Mouse (Mus musculus) stomach, embryonic 14.5 days (tissue): ENCODE measurements around the gene Fa2h. TPM values are rescaled to one million over a fixed set of nuclear protein-coding genes. Genes with fewer than 3 reads are reported as not detected.
A peak's percentile ranks its signal among the peaks of the same experiment; 100 is the strongest.

Source experiments
- ATAC-seq: fragments of 200-750 bp; cut with Nextera tagmentation; 2 replicates; pipeline ENCODE4 v1.8.0; 2017; ENCODE audit warnings: low read depth, moderate TSS enrichment; ENCODE audit not compliant: insufficient number of reproducible peaks, insufficient read depth, low FRiP score
- H3K27ac ChIP-seq: fragments of 300-500 bp; sonication (generic); 2 replicates; pipeline ENCODE4 v1.5.1; 2014; ENCODE audit warnings: mild to moderate bottlenecking, low read length, moderate library complexity, mixed read lengths
- H3K27me3 ChIP-seq: fragments of 300-500 bp; sonication (generic); 2 replicates; pipeline ENCODE4 v1.6.1; 2014; ENCODE audit warnings: low read length, control low read depth, mixed read lengths; ENCODE audit not compliant: control insufficient read depth, insufficient read depth
- H3K36me3 ChIP-seq: fragments of 300-500 bp; sonication (generic); 2 replicates; pipeline ENCODE4 v1.6.1; 2014; ENCODE audit warnings: mild to moderate bottlenecking, control low read depth, low read length, moderate library complexity, mixed read lengths; ENCODE audit not compliant: control insufficient read depth, insufficient read depth
- H3K4me1 ChIP-seq: fragments of 300-500 bp; sonication (generic); 2 replicates; pipeline ENCODE4 v1.6.1; 2014; ENCODE audit warnings: low read length, control low read depth, mixed read lengths; ENCODE audit not compliant: control insufficient read depth, insufficient read depth
- H3K4me2 ChIP-seq: fragments of 300-500 bp; sonication (generic); replicated peaks from 2 replicates; pipeline ENCODE4 v1.6.1; 2014; ENCODE audit warnings: low read depth, low read length, control low read depth
- H3K4me3 ChIP-seq: fragments of 300-500 bp; sonication (generic); 2 replicates; pipeline ENCODE4 v1.5.1; 2014; ENCODE audit warnings: low read depth, low read length, control low read depth
- H3K9ac ChIP-seq: fragments of 300-500 bp; sonication (generic); replicated peaks from 2 replicates; pipeline ENCODE4 v1.6.1; 2014; ENCODE audit warnings: low read depth, mild to moderate bottlenecking, control low read depth, low read length, moderate library complexity, mixed read lengths
- H3K9me3 ChIP-seq: fragments of 300-500 bp; sonication (generic); 2 replicates; pipeline ENCODE4 v1.6.1; 2016; ENCODE audit warnings: low read depth, low read length, control low read depth; ENCODE audit not compliant: control insufficient read depth
- WGBS: fragments of 180-500 bp; shearing (Covaris S2); extraction: QIAGEN DNeasy Blood & Tissue Kit; methylation state at CpG from one replicate; pipeline ENCODE4 v1.1.7; 2014; 5-methylcytosine and 5-hydroxymethylcytosine counted together
- polyA plus RNA-seq: library from polyadenylated mRNA; unstranded; fragments of >200 nt; fragmentation: Nextera tagmentation; extraction: Ambion mirVana; gene quantifications from 2 replicates; pipeline ENCODE4 v1.2.1, GENCODE M21; 2014

The Fa2h gene
- 4.9 and 5.8 TPM in 2 replicates for polyA plus RNA-seq

DNA sequence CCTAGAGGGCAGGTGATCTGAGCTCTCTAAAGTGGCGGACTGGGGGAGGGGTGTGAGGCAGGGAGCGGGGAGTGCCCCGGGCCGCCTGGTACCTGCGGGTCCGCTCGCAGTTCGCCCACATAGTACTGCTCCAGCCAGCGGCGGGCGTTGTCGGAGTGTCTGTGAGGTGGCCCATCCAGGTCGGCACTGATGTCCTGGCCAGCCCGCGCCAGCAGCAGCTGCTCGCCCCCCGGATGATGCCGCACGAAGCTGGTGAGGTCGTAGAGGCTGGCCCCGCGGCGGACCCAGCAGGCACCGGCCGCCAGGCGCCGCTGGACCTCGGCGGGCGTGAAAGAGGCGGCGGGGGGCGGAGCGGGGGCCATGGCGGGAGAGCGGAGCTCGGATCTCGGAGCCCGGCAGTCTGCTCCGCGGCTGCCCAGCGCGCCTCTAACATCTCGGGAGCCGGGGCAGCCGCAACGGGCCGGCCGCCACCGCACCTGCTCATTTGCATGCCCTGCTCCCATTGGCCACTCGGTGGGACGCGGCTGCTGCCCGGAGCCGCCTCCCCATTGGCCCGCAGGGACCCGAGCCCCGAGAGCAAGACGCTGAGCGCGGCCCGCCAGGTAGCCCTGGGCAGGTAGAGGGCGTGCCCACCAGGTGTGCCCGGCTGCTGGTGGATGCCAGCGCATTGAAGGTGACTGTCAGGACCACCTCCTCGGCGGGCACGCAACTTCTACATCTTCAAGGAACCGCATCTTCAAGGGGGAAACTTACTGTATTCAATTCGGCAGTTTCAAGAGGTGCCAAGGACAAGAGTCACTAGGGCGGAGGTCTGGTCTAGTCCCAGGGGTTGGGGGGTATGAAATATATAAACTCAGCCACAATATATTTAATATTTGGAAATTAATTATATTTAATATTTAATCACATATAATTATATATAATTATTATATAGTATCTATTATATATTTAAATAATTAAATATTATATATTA, at the start of gene Fa2h:
Gene Fa2h (minus strand): TSS at position 434 of the 973 bp plus-strand sequence.
- peak; percentile 95 for ATAC-seq
- H3K36me3 ChIP-seq, result no peaks in the 10 kb centered on the region
- peak within 1 kb of the TSS; percentile 21; the same call in 1 of the 2 replicates for H3K9ac ChIP-seq
- WGBS, result under 1% methylated on average over 70 of the region's 71 CpGs
- peaks cover 25% of the 10 kb centered on the region for H3K27me3 ChIP-seq
- no peaks in the 10 kb centered on the region for H3K4me1 ChIP-seq
- peak within 1 kb of the TSS; percentile 84 for H3K4me2 ChIP-seq
- H3K4me3 ChIP-seq, result peak within 1 kb of the TSS; percentile 47
- H3K9me3 ChIP-seq, result no peaks in the 10 kb centered on the region
- no peak within 1 kb of the TSS for H3K27ac ChIP-seq

DNA sequence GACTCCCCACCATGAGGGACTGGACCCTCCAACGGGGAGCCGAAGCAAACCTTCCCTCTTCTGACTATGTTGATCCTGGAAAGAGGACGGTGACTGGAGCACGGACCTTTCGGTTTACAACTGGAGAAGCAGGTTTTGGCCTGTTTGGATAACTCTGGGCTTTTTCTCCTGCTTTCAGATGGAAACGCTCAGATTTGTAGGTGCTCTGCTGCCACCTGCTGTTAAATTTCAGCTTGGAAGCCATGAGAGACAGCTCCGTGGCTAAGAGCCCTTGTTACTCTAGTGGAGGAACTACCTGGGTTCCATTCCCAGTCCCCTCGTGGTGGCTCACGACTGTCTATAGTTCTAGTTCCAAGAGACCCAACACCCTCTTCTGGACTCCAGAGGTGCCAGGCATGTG, 45.6 kb upstream of the Fa2h start:
- 16% methylated on average over 9 of the region's 9 CpGs for WGBS
- Histone ChIP-seq H3K9me3 (no peaks in the 10 kb centered on the region), H3K36me3 (no peaks in the 10 kb centered on the region), H3K4me3 (no peak overlapping the region), H3K4me2 (no peak overlapping the region), H3K9ac (no peak overlapping the region), H3K27ac (no peak overlapping the region), H3K4me1 (no peaks in the 10 kb centered on the region), H3K27me3 (no peaks in the 10 kb centered on the region)
- no peak for ATAC-seq

GRCm38 (mm10) chr8:111435071-111435828, 41.6 kb upstream of the Fa2h start:
- H3K36me3 ChIP-seq, result no peaks in the 10 kb centered on the region
- WGBS, result 62% methylated on average over 11 of the region's 11 CpGs

DNA sequence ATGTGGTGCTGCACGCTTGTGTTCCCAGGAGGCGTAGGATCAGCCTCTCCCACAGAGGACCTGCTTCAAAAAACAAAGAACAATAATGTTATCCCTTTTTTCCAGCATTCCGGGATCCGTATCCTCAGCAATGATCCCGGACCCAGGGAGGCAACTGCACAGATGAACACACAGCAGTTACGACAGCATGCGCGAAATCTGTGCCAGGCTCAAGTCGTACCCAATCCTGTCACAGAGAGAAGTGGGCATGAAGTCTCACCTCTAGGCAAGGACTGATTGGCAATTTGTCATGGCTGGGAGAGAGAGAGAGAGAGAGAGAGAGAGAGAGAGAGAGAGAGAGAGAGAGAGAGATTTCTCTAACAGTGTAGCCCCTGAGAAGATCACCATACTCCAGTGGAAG, 31.0 kb upstream of the Fa2h start:
- Histone ChIP-seq H3K4me2 (no peak overlapping the region), H3K36me3 (no peaks in the 10 kb centered on the region), H3K9me3 (no peaks in the 10 kb centered on the region), H3K9ac (no peak overlapping the region), H3K27me3 (no peaks in the 10 kb centered on the region), H3K27ac (no peak overlapping the region), H3K4me1 (no peaks in the 10 kb centered on the region), H3K4me3 (no peak overlapping the region)
- 91% methylated on average over 9 of the region's 9 CpGs for WGBS
- ATAC-seq, result no peak

More at GRCm38 (mm10) chr8:111435071-111435828, 41.6 kb upstream of the Fa2h start:
- Histone ChIP-seq H3K4me2 (no peak overlapping the region), H3K9ac (no peak overlapping the region), H3K4me1 (no peaks in the 10 kb centered on the region), H3K9me3 (no peaks in the 10 kb centered on the region), H3K27ac (no peak overlapping the region), H3K27me3 (no peaks in the 10 kb centered on the region), H3K4me3 (no peak overlapping the region)
- ATAC-seq, result no peak

DNA sequence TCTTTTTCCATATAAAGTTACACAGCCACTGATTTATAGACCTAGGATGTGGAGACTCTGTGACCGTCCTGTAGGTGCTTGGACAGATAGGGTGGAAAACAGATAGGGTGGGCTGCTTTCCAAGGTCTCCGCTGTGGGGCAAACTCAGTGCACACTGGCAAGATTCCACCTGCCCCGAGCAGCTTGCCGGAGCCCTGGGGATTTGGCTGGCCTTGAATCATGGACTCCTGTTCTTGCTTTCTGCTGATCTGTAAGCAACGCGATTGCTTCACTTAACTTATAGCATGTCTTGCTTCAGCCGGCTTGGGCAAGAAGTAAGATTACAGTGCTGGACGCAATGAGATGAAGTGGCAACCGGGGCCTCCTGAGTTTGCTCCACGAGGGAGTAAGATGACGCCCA, 30.6 kb upstream of the Fa2h start:
- H3K4me1 ChIP-seq, result no peaks in the 10 kb centered on the region
- ATAC-seq, result no peak
- H3K9ac ChIP-seq, result no peak overlapping the region
- 82% methylated on average over 11 of the region's 11 CpGs for whole genome bisulfite sequencing
- no peaks in the 10 kb centered on the region for H3K36me3 ChIP-seq
- H3K4me2 ChIP-seq, result no peak overlapping the region
- no peaks in the 10 kb centered on the region for H3K9me3 ChIP-seq
- no peak overlapping the region for H3K4me3 ChIP-seq
- no peaks in the 10 kb centered on the region for H3K27me3 ChIP-seq
- H3K27ac ChIP-seq, result no peak overlapping the region

GRCm38 (mm10) chr8:111422614-111423013, 29.0 kb upstream of the Fa2h start:
- Histone ChIP-seq H3K27ac (no peak overlapping the region), H3K9me3 (no peaks in the 10 kb centered on the region), H3K36me3 (no peaks in the 10 kb centered on the region), H3K4me3 (no peak overlapping the region), H3K9ac (no peak overlapping the region), H3K4me1 (no peaks in the 10 kb centered on the region), H3K4me2 (no peak overlapping the region), H3K27me3 (no peaks in the 10 kb centered on the region)
- no peak for ATAC-seq
- WGBS, result 78% methylated on average over 2 of the region's 2 CpGs

- WGBS, result 76% methylated on average over 3 of the region's 3 CpGs
- no peak overlapping the region for H3K4me3 ChIP-seq
- ATAC-seq, result no peak
Observed at GRCm38 (mm10) chr8:111419171-111419570, 25.5 kb upstream of the Fa2h start.

DNA sequence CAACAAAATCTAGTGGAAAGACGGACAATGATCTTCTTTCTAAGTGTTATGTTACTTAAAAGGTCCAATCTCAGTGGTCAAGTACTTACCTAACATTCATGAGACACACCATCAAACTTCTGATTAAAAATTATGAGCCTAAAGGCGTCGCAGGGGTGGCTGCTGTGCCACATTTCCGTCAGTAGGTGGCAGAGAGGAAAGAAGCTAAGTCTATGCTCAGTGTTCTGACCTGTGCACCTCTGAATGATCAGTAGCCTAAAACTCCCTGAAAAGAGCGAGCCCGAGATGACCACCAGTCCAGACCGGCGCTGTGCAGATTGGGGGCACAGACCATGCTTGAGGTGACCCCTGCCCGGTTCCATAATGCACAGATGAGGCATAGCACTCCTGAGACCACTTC, 25.0 kb upstream of the Fa2h start:
- ATAC-seq, result no peak
- Histone ChIP-seq H3K4me1 (no peaks in the 10 kb centered on the region), H3K27me3 (no peaks in the 10 kb centered on the region), H3K36me3 (no peaks in the 10 kb centered on the region), H3K4me2 (no peak overlapping the region), H3K9ac (no peak overlapping the region), H3K9me3 (no peaks in the 10 kb centered on the region), H3K4me3 (no peak overlapping the region), H3K27ac (no peak overlapping the region)
- WGBS, result 29% methylated on average over 9 of the region's 9 CpGs

More at GRCm38 (mm10) chr8:111419171-111419570, 25.5 kb upstream of the Fa2h start:
- Histone ChIP-seq H3K4me2 (no peak overlapping the region), H3K9ac (no peak overlapping the region), H3K27ac (no peak overlapping the region), H3K4me1 (no peaks in the 10 kb centered on the region), H3K36me3 (no peaks in the 10 kb centered on the region), H3K27me3 (no peaks in the 10 kb centered on the region), H3K9me3 (no peaks in the 10 kb centered on the region)
